Mouse (Mus musculus) Muller cell, postnatal 12 days (primary cell): ENCODE data around the gene Trpm3.

Experiments used
- DNase-seq: peaks from one replicate; pipeline ENCODE4 v3.0.0-alpha.2; 2015; ENCODE audit errors: inconsistent ontology term

Gene Trpm3

GRCm38 (mm10) chr19:22138590-22139421, at the start of gene Trpm3:
TSS of gene Trpm3 (plus strand) at chr19:22139046.
- peak; percentile 73 for DNase-seq

GRCm38 (mm10) chr19:22100582-22100981, 38.3 kb upstream of the Trpm3 start:
- DNase-seq = peak; percentile 69

GRCm38 (mm10) chr19:22103865-22104264, 35.0 kb upstream of the Trpm3 start:
- no peak for DNase-seq

GRCm38 (mm10) chr19:22104848-22105484, 33.9 kb upstream of the Trpm3 start:
- no peak for DNase-seq

GRCm38 (mm10) chr19:22105648-22106047, 33.2 kb upstream of the Trpm3 start:
- DNase-seq = no peak

GRCm38 (mm10) chr19:22108893-22109463, 29.9 kb upstream of the Trpm3 start:
- DNase-seq = no peak

GRCm38 (mm10) chr19:22120976-22121375, 17.9 kb upstream of the Trpm3 start:
- no peak for DNase-seq

- DNase-seq = no peak
Measured at GRCm38 (mm10) chr19:22121631-22122030, 17.2 kb upstream of the Trpm3 start.

GRCm38 (mm10) chr19:22132626-22133025, 6.2 kb upstream of the Trpm3 start:
- DNase-seq = peak; percentile 0

- DNase-seq = no peak
Measured at GRCm38 (mm10) chr19:22178549-22178948, 39.7 kb downstream of the Trpm3 start.

- DNase-seq = no peak
Measured at GRCm38 (mm10) chr19:22179017-22179416, 40.2 kb downstream of the Trpm3 start.

- no peak for DNase-seq
Measured at GRCm38 (mm10) chr19:22180136-22180535, 41.3 kb downstream of the Trpm3 start.

GRCm38 (mm10) chr19:22189716-22190115, 50.9 kb downstream of the Trpm3 start:
- no peak for DNase-seq

- DNase-seq = no peak
Measured at GRCm38 (mm10) chr19:22222520-22222919, 83.7 kb downstream of the Trpm3 start.

- no peak for DNase-seq
Measured at GRCm38 (mm10) chr19:22234187-22234586, 95.3 kb downstream of the Trpm3 start.

GRCm38 (mm10) chr19:22249076-22249475, 110.2 kb downstream of the Trpm3 start:
- DNase-seq = no peak

- no peak for DNase-seq
Measured at GRCm38 (mm10) chr19:22272916-22273315, 134.1 kb downstream of the Trpm3 start.

- DNase-seq = peak; percentile 78
Measured at GRCm38 (mm10) chr19:22284651-22285050, 145.8 kb downstream of the Trpm3 start.

GRCm38 (mm10) chr19:22292671-22293070, 153.8 kb downstream of the Trpm3 start:
- no peak for DNase-seq

- DNase-seq = no peak
Measured at GRCm38 (mm10) chr19:22300906-22301305, 162.1 kb downstream of the Trpm3 start.

- no peak for DNase-seq
Measured at GRCm38 (mm10) chr19:22303021-22303951, 164.4 kb downstream of the Trpm3 start.
